Mouse (Mus musculus): Measurements from ENCODE around the gene Cyp4a10. TPM values are rescaled to one million over a fixed set of nuclear protein-coding genes. Genes with fewer than 3 reads are reported as not detected.
"Not testable (repeated sequence)": the region's sequence is repeated elsewhere in the genome, so short reads cannot be mapped to it uniquely, and the experiment has no call there.

Cyp4a10 gene
- not detected in 2 replicates for polyA plus RNA-seq (2012; ENCODE audit: insufficient read depth, low replicate concordance)

DNA sequence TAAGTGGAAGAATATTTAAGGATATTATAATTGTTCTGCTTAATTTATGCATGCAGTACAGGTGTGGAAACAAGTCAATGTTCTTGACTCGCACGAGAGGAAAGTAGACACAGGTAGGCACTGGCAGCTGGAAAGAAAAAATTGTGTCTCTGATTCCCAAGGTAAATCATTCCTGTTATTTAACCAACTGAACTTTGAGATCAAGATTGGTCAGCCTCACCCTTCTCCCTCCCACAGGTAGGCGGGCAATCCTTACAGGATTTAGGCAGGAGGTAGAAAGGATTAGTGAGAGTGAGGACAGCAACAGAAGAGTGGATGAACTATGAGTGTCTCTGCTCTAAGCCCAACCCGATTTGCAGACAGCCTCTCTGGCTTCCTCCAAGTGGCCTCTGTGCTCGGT lies at the start of gene Cyp4a10:
Gene Cyp4a10 (plus strand): TSS at position 265 of the 400 bp plus-strand sequence.
- not testable (repeated sequence) for H3K27me3 ChIP-seq (replicated peaks); H3K4me3 ChIP-seq (replicated peaks); H3K9me3 ChIP-seq; H3K4me1 ChIP-seq; H3K36me3 ChIP-seq (replicated peaks; ENCODE audit: low read length)

GRCm38 (mm10) chr4:115473585-115473984 lies 44.5 kb upstream of the Cyp4a10 start:
- H3K36me3 ChIP-seq (replicated peaks; ENCODE audit: low read length); H3K27me3 ChIP-seq (replicated peaks); H3K4me3 ChIP-seq (replicated peaks); H3K4me1 ChIP-seq; H3K9me3 ChIP-seq: not testable (repeated sequence)

DNA sequence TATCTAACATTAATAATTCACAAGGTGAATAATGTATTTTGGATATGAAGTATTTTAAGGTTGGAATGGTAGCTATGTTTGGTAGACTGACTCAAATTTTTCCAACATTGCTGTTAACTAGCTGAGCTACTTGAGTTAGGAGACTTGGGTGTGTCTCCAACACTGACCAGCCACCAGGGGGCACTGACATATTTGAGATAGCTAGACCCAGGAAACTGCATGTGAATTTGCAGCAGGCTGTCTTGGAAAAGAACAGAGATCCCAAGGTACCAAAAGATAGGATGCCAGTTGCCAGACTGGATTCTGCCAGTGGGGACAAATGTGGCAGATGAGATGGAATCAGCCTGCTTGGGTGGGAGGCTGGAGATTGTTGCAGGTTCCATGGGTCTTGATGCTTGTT lies 42.0 kb upstream of the Cyp4a10 start:
- H3K27me3 ChIP-seq (replicated peaks); H3K9me3 ChIP-seq; H3K36me3 ChIP-seq (replicated peaks; ENCODE audit: low read length); H3K4me3 ChIP-seq (replicated peaks); H3K4me1 ChIP-seq: not testable (repeated sequence)

DNA sequence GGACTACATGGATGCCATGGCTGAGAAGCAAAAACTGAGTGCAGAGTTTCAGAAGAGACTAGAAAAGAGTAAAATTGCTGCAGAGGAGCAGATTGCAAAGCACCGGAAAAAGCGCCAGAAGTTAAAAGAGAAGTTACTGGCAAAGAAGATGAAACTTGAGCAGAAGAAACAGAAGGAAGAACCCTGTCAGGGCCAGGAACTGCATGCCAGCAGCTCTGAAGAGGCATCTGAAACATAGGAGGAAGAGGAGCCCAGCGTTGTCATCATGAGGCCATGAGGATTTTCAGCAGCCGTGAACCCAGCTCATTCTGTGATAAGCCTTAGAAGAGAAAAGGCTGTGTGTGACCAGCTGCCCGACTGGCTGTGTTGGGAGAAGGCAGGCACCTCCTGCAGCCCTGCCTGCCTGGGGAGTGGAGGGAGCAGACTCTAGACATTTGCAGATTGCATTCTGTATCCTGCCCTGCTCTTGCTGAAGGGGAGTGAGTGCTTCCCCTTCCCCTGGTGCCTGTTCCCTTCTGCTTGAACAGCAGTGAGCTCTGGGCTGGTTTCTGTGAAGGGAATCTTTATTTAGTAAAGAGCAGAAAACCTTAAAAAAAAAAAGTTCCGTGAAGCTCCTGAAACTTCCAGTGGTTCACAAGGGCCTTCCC lies 36.9 kb upstream of the Cyp4a10 start:
- Histone ChIP-seq H3K36me3 (replicated peaks; ENCODE audit: low read length) (no peaks in the 10 kb centered on the region), H3K4me3 (replicated peaks) (no peak overlapping the region), H3K9me3 (no peaks in the 10 kb centered on the region), H3K4me1 (no peaks in the 10 kb centered on the region), H3K27me3 (replicated peaks) (no peaks in the 10 kb centered on the region)
- TF ChIP-seq GATA1 (IDR thresholded peaks at IDR 0.05; ENCODE audit: borderline replicate concordance, low read length): no peak
- TF ChIP-seq FLI1 (IDR thresholded peaks at IDR 0.05; ENCODE audit: low read length): no peak

- TF ChIP-seq FLI1 (IDR thresholded peaks at IDR 0.05; ENCODE audit: low read length) (no peak), GATA1 (IDR thresholded peaks at IDR 0.05; ENCODE audit: borderline replicate concordance, low read length) (no peak)
- Histone ChIP-seq H3K27me3 (replicated peaks) (no peaks in the 10 kb centered on the region), H3K4me3 (replicated peaks) (no peak within 1 kb of the TSS), H3K4me1 (no peaks in the 10 kb centered on the region), H3K9me3 (no peaks in the 10 kb centered on the region), H3K36me3 (replicated peaks; ENCODE audit: low read length) (no peaks in the 10 kb centered on the region)
These were observed 22.1 kb upstream of the Cyp4a10 start, which contains the start of gene Cyp4a14 for GRCm38 (mm10) chr4:115496001-115496400. Cyp4a14 (minus strand) TSS chr4:115496142.

GRCm38 (mm10) chr4:115497466-115497865 lies 20.6 kb upstream of the Cyp4a10 start:
- Histone ChIP-seq H3K4me1 (no peaks in the 10 kb centered on the region), H3K27me3 (replicated peaks) (no peaks in the 10 kb centered on the region), H3K4me3 (replicated peaks) (no peak overlapping the region), H3K9me3 (no peaks in the 10 kb centered on the region), H3K36me3 (replicated peaks; ENCODE audit: low read length) (no peaks in the 10 kb centered on the region)
- TF ChIP-seq GATA1 (IDR thresholded peaks at IDR 0.05; ENCODE audit: borderline replicate concordance, low read length) (no peak), FLI1 (IDR thresholded peaks at IDR 0.05; ENCODE audit: low read length) (no peak)

DNA sequence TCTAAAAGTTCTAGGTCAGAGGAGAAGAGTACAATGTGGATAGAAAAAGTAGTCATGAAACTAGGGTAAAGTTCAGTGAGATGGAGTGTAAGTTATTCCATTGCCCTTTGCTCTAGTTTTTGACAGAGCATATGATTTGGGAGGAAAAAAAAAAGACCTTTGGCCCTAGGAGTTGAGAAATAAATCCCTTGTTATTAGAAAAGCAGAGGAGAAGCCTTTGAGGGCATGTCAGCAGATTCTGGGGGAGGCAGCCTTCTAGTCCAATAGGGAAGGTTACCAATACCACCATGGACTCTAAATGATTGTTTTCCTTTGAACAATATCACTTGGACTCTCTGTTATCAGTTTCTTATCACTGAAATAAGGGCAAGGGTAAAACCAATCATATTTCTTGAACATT lies 4.1 kb upstream of the Cyp4a10 start:
- not testable (repeated sequence) for H3K9me3 ChIP-seq

DNA sequence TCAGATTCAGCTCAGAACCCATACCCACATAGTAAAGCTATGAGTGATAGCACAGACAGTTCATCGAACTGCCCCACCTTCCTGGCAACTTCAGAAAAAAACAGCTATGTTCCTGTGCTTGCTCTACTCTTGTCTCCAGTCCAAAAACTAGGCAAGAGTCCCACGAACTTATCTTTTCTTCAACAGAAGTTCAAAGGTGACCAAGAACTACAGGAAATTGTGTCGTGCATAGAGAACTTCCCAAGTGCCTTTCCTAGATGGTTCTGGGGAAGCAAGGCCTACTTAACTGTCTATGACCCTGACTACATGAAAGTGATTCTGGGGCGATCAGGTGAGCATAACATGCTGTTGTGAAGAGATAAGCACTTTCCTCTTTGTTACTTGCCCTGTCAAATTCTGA lies 1.4 kb downstream of the Cyp4a10 start:
- TF ChIP-seq FLI1 (IDR thresholded peaks at IDR 0.05; ENCODE audit: low read length) (no peak), GATA1 (IDR thresholded peaks at IDR 0.05; ENCODE audit: borderline replicate concordance, low read length) (no peak)
- no peaks in the 10 kb centered on the region for H3K4me1 ChIP-seq
- H3K4me3 ChIP-seq (replicated peaks): no peak overlapping the region
- H3K9me3 ChIP-seq: no peaks in the 10 kb centered on the region
- H3K27me3 ChIP-seq (replicated peaks): no peaks in the 10 kb centered on the region
- H3K36me3 ChIP-seq (replicated peaks; ENCODE audit: low read length): no peaks in the 10 kb centered on the region

More for the DNA sequence above, 4.1 kb upstream of the Cyp4a10 start:
- H3K4me3 ChIP-seq (replicated peaks); H3K27me3 ChIP-seq (replicated peaks); H3K36me3 ChIP-seq (replicated peaks; ENCODE audit: low read length); H3K4me1 ChIP-seq: not testable (repeated sequence)

- H3K4me1 ChIP-seq: no peaks in the 10 kb centered on the region
- H3K4me3 ChIP-seq (replicated peaks): no peak overlapping the region
- H3K9me3 ChIP-seq: no peaks in the 10 kb centered on the region
- no peaks in the 10 kb centered on the region for H3K36me3 ChIP-seq (replicated peaks; ENCODE audit: low read length)
- H3K27me3 ChIP-seq (replicated peaks): no peaks in the 10 kb centered on the region
- TF ChIP-seq FLI1 (IDR thresholded peaks at IDR 0.05; ENCODE audit: low read length) (no peak), GATA1 (IDR thresholded peaks at IDR 0.05; ENCODE audit: borderline replicate concordance, low read length) (no peak)
These were observed 3.7 kb downstream of the Cyp4a10 start for GRCm38 (mm10) chr4:115521766-115522165.

DNA sequence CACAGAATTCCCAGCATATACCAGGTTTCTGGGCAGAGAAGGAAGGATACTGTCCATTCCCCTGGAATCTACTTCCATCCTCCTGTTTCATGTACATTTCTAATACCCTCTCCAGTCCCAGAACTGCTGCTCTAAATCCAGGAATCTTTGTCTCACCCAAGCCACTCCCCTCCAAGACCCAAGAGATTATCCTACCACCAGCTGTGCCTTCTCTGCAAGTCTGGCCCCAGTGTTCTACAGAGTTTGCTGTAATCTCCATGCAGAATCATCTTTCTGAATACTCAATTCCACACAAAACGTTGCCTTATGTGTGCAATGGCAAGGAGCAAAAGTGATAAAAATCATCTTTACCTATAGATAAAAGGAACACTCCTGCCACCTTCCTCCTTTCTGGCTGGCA lies 27.0 kb downstream of the Cyp4a10 start:
- TF ChIP-seq GATA1 (IDR thresholded peaks at IDR 0.05; ENCODE audit: borderline replicate concordance, low read length) (no peak), FLI1 (IDR thresholded peaks at IDR 0.05; ENCODE audit: low read length) (no peak)
- no peaks in the 10 kb centered on the region for H3K36me3 ChIP-seq (replicated peaks; ENCODE audit: low read length)

DNA sequence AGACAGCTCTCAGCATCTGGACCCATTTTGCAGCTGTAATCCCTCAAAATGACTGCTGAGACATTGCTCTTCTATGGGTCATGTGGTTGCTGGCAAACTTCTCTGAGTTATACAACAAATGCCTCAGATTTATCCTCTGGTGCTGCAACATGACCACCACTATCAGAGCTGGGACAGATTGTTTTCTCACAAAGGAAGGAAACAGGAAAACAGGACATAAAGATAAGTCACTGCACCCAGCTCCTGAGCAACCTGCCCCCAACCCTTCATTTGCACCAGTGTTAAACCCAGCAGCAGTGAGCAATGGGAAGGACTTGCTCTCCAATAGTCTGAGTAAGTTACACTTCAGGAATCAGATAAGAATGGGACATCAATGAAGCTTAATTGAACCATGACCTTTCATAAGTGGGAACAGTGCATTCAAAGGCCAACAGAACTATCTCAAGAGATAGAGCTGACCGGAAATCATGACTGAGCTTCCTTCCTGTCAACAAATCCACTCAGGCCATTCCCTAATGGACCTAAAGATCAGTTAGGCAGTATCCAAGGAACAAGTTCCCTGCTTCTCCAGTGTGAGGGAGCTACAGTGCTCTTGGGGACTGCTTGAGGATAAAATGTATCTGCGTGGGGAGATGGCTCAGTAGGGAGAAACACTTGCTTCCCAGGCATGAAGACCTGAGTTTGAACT lies 28.2 kb downstream of the Cyp4a10 start:
- no peaks in the 10 kb centered on the region for H3K27me3 ChIP-seq (replicated peaks)
- no peaks in the 10 kb centered on the region for H3K4me1 ChIP-seq
- no peak for TF ChIP-seq FLI1 (IDR thresholded peaks at IDR 0.05; ENCODE audit: low read length)
- TF ChIP-seq GATA1 (IDR thresholded peaks at IDR 0.05; ENCODE audit: borderline replicate concordance, low read length): no peak
- no peak overlapping the region for H3K4me3 ChIP-seq (replicated peaks)
- H3K36me3 ChIP-seq (replicated peaks; ENCODE audit: low read length): no peaks in the 10 kb centered on the region
- peaks cover 6% of the 10 kb centered on the region; the same call in 1 of the 2 replicates for H3K9me3 ChIP-seq

More for the DNA sequence above, 27.0 kb downstream of the Cyp4a10 start:
- Histone ChIP-seq H3K4me3 (replicated peaks) (no peak overlapping the region), H3K4me1 (no peaks in the 10 kb centered on the region), H3K9me3 (peaks cover 6% of the 10 kb centered on the region; the same call in 1 of the 2 replicates), H3K27me3 (replicated peaks) (no peaks in the 10 kb centered on the region)
